Mouse (Mus musculus): Measurements from ENCODE around the gene Minpp1.

- no peak for TF ChIP-seq CTCF (IDR thresholded peaks at IDR 0.05; ENCODE audit: low read depth)
- TF ChIP-seq EP300 (optimal IDR thresholded peaks at IDR 0.05), result no peak
Measured at GRCm38 (mm10) chr19:32547396-32547795, 61.8 kb downstream of the Minpp1 start.

Data from stomach, postnatal 0 days (tissue).